Mouse (Mus musculus) neural tube, embryonic 10.5 days (tissue): ENCODE data around the gene Nadk2.
A peak's percentile ranks its signal among the peaks of the same experiment; 100 is the strongest.

ENCODE experiments used
- DNase-seq: peaks from one replicate; pipeline ENCODE4 v3.0.0-alpha.2; 2017; ENCODE audit warnings: low spot score; ENCODE audit errors: extremely low spot score

The Nadk2 gene

DNA sequence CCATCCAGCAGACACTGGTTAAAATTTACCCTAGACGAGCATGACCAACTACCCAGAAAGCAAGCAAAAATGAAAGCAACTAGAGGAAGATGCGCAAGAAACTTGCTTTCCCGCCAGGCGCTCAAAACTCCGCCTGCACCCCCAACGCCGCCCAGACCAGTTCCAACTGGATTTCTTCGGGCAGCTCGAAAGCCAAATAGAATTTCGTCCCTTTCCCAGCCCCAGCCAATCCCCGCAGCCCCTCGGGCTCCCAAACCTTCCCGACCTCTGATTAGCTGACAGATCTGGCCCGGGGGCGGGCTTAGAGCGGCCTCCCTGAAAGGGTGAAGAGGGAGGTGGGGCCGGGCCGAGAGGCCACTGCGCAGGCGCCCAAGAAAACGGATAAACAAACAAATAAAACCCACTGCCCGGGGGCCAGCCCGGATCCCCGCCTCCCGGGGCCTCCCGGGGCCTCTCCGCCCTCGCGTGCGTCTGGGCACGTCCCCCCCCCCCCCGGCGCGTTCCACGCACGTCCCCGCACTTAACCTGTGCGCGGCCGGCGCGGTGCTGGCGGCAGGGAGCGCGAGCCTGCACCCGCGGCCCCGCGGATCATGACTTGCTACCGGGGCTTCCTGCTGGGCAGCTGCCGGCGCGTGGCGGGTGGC lies at the start of gene Nadk2:
TSS of gene Nadk2 (plus strand) at position 349 of the 644 bp plus-strand sequence.
- DNase-seq, result peak; percentile 98

GRCm38 (mm10) chr15:9055704-9056103 lies 15.4 kb upstream of the Nadk2 start:
- no peak for DNase-seq

DNA sequence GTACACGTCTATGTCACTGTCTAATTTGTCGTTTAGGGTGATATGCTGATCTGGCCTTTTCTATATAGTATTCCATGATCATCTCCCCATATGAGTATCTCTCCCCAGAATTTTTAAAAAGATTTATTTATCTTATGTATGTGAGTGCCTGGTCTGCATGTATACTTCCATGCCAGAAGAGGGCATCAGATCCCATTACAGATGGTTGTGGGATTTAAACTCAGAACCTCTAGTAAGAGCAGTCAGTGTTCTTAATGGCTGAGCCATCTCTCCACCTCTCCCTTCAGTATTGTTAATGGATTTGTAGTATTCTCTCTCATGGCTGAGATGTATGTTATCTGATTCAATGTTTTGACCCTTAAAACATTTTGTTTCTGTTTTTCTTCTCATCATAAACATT lies 11.2 kb upstream of the Nadk2 start:
- no peak for DNase-seq

DNA sequence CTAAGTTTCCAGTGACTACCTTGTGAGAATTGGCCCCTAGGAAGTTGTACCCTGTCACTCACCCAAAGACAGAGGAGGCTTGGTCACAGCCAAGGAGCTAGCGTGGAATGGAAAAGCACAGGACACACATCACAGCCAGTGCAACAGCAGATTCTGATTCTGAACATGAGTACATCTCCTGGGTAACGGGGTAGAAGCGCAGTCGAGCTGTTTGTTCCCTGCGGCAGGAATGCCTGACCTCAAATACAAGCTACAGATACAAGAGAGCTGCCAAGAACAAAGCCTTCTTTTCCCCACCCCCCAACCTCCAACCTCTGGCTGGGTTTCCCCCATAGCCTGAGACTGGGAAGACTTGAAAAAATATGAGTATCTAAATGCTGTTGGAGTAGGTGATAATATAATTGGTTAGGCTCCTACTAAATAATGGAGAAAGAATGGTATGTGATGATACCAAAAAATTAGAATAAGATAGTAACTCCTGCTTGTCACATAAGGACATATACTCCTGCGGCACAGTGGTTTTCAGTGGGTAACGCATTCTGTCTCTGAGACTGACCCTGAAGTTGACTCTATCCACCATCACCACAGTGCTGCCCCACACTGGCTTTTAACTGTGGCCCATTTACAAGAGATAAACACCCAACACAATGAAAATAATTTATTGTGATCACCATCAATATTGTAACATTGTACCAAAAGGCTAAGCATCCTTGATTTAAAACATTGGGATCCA lies 9.7 kb upstream of the Nadk2 start:
- no peak for DNase-seq

DNA sequence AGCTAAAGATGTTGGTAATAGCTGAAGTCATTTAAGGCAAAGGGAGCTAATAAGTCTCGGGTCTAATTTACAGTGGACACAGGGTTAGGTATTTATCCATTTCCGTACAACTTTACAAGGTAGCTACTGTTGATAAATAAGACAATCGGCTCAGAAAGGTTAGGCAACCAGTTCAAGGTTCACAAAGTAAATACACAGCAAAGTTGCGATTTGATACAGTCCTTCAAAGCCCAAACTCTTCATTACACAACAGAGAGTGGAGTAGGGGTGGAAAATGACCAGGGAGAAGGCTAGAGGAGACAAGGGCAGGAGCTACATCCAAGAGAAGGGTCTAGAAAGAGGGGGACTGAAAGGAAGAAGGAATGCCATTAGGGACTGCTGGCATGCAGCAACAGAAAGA lies 2.2 kb upstream of the Nadk2 start:
- DNase-seq, result no peak

- DNase-seq, result no peak
Observed at GRCm38 (mm10) chr15:9070353-9070752, 707 bp upstream of the Nadk2 start.

DNA sequence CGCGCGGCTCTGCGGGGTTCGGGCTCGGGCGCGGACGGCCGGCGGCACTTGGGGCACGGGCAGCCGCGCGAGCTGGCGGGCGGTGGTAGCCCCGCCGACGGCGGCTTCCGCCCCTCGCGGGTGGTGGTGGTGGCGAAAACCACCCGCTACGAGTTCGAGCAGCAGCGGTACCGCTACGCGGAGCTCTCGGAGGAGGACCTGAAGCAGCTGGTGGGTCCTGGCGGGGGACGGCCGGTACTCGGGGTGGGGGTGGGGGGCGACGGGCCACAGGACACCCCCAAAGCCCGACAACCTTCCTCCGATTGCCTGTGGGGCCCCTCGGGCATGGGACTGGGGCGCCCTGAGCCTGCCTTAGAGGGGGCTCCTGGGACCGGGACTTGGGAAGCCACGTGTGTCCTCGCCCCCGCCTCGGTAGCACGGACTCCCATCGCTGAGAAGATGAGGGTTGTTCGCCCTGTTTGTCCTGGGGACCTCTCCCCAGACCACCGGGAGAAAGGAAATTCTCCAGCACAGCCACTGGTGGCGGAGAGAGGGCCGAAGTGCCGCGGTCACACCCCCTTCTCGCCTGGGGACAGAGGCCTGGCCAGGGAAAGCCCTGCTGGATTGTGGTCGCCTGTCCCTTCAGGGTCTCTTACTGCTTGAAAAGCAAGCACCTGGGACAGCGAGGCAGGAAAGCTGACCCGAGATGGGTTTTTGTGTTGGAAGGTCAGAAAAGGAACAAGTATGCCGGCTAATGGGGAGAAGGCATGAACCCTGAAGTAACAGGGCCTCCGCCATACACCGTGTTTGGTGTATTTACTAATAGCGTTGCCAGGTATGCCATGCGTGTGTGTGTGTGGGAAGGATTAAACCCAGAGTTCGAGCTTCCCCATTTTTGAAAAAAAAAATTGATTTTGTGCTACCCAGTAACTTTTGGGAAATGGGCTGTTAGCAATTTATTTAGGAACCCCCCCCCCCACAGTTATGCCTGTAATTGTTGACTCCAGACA lies 790 bp downstream of the Nadk2 start:
- peak; percentile 74 for DNase-seq

DNA sequence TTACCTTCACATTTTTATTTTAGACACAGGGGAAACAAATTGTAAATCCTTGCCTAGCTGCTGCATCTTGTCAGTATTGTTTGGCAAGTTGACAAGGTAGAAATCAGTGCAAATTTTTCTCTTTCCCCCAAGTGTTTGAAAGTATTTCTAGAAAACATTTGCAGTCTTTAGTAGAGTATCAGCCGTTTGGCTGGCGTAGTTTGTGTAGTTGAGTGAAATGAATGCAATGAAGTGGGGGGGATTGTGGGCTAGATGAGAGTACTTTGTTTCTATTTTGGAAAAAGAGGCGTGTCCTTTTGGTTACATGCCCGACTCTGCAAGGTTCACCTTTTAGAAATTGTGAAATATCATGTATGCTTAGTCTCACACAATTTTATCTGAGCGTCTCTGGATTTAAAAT lies 1.6 kb downstream of the Nadk2 start:
- no peak for DNase-seq

- DNase-seq, result no peak
Observed at GRCm38 (mm10) chr15:9073067-9073608, 2.1 kb downstream of the Nadk2 start.

DNA sequence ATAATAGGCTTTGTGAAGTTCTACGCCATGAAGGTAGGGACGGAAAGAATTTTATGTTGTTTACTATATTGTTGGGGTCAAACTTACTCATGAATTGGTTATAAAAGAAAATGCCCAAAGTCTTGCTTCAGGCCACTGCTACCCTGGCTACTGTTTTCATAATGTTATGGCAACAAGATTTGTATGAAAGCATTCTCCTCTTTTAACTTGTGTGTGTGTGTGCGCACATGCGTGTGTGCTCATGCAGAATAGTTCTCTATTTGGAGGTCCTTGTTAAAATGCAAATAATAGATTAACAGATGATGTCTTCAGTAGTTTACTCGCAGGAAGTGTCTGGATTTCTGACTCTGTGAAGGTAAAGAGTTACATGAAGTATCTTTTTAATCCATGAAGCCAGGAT lies 2.6 kb downstream of the Nadk2 start:
- DNase-seq, result no peak

DNA sequence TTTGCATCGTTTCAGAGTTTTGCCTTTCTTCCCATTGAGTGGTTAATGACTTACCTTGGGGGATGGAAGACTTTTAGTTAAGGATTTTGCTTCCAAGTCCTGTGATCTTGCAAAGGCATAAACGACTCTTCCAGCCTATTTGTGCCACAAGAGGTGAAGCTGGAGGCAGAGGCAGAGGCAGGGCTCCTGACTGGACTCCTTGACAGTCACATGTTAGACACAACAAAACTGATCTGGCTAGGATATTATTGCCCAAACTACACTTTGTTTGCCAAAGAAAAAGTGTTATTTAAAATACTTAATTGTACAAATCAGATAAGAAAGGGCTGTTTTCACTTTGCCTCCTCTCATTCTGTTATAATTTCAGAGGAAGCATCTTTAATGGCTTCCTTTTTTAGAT lies 3.1 kb downstream of the Nadk2 start:
- no peak for DNase-seq

- no peak for DNase-seq
Observed at GRCm38 (mm10) chr15:9074671-9075070, 3.6 kb downstream of the Nadk2 start.

DNA sequence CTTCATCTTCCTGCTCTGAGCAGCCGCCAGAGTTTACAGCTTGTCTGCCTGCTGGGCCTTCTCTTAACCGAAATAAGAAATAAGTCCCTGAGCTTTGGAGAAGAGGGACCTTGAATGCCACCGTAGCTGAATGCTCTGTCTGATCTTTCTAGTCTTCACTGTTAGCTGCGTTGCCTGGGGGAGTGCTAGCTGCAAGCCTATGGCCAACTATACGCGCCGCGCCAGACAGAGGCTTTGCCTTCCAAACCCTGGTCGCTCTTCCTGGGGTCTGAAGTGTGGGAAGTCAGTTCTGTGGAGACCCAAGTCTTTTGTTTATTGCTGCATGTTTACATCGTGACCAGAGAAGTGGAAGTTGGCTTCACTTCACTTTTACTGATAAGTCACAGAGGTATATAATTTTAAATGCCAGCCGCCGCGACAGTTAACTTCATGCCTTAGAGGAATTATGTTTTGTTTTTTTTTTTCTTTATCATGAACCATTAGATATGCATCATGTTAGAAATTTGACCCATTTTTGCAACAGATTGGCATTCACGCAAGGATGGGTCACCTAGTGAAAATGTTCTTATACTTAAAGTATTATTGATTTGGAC lies 4.6 kb downstream of the Nadk2 start:
- no peak for DNase-seq

GRCm38 (mm10) chr15:9078481-9079300 lies 7.6 kb downstream of the Nadk2 start:
- DNase-seq, result no peak

- no peak for DNase-seq
Observed at GRCm38 (mm10) chr15:9079626-9080025, 8.6 kb downstream of the Nadk2 start.

DNA sequence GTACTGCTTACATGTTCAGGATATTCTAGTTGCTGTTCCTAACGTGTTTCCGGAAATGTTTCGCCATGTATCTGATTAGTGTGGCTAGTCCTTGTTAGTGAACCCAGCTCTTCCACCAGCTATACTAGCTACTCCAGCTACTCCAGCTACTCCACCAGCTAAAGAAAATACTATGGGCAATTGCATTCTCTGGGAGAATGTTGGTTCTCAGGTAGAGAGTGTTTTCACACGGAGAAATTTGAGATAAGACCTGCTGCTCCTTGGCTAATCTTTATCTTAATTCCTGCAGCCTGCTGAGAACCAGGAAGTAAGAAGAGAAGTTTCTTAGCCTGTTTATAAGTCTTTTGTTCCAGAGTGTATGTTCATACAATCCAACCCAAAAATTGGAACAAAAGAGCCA lies 9.1 kb downstream of the Nadk2 start:
- DNase-seq, result no peak

- DNase-seq, result no peak
Observed at GRCm38 (mm10) chr15:9081294-9081693, 10.2 kb downstream of the Nadk2 start.

GRCm38 (mm10) chr15:9082753-9083152 lies 11.7 kb downstream of the Nadk2 start:
- DNase-seq, result no peak

DNA sequence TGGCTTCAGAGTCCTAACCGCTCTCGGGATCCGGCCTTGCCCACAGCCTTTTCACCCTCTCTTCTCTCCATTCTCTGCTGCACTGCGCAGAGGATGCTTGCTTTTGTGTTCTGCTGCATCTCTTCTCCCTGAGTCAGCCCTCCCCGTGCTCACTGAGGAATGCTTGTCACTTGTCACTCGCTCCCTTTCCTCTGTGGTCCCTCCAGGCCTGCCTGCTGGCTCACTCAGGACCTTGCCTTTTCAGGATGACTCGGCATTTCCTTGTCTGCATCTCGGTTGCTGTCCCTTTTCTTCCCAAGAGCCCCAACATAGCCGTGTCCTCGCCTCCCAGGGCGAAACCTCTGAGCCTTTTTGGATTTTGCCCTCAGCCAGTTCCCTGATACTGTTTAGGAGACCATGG lies 15.8 kb downstream of the Nadk2 start:
- no peak for DNase-seq

- DNase-seq, result no peak
Observed at GRCm38 (mm10) chr15:9087421-9087820, 16.4 kb downstream of the Nadk2 start.
